Mouse (Mus musculus): ENCODE results near the gene Pced1a. TPM values are rescaled to one million over a fixed set of nuclear protein-coding genes. Genes with fewer than 3 reads are reported as not detected.

Pced1a gene
- polyA plus RNA-seq, 1 experiment from 2014 or later, result 12.8 TPM

DNA sequence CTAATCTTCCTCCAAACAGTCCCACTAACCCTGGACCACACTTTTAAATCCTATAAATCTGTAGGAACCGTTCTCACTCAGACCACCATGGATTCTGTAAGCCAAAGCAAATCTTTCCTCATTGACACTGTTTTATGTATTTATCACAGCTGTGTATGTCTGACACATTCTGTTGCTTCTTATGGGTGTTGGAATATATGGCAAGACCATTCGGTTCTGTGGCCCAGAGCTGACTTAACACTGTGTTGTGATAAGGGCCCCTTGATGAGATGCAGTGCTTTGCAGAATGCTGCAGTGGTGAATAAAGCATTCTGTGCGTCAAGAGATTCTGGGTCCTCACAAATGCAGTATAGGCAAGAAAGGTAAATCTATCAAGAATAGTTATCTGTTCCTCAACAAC, 7.7 kb upstream of the Pced1a start:
- Histone ChIP-seq H3K9me3 (no peaks in the 10 kb centered on the region), H3K4me2 (replicated peaks) (no peak overlapping the region), H3K9ac (replicated peaks) (no peak overlapping the region), H3K4me3 (no peak overlapping the region), H3K27me3 (no peaks in the 10 kb centered on the region), H3K36me3 (0 out of 2 replicates have a peak, but pooled peaks cover 6% of the 10 kb centered on the region), H3K27ac (replicated peaks) (no peak overlapping the region), H3K4me1 (peaks cover 14% of the 10 kb centered on the region; the same call in 1 of the 2 replicates)
- WGBS, result 76% methylated on average over 3 of the region's 3 CpGs
- ATAC-seq (replicated peaks), result peak; percentile 63; the same call in 1 of the 2 replicates

DNA sequence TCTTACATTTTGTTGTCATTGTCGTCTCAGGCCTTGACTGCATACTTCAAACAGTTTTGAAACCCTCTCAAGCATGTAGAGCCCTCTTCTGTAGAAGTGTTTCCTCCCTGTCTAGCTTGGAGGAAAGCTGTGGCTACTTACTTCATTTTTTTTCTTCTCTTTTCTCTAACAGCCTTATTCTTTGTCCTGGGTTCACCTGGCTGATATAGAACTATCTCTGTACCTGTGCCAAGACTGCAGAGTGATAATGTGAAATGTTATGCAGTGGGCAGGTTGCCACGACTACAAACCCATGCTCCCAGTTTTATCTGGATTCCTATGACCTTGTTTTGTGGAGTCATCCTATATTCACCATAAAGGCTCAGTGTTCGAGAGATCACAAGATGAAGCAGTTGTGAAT, 6.0 kb upstream of the Pced1a start:
- Histone ChIP-seq H3K9ac (replicated peaks) (no peak overlapping the region), H3K4me3 (no peak overlapping the region), H3K4me2 (replicated peaks) (no peak overlapping the region), H3K27me3 (no peaks in the 10 kb centered on the region), H3K9me3 (no peaks in the 10 kb centered on the region), H3K4me1 (peaks cover 19% of the 10 kb centered on the region), H3K36me3 (0 out of 2 replicates have a peak, but pooled peaks cover 6% of the 10 kb centered on the region), H3K27ac (replicated peaks) (no peak overlapping the region)
- 88% methylated on average over 3 of the region's 3 CpGs for WGBS
- ATAC-seq (replicated peaks), result no peak

DNA sequence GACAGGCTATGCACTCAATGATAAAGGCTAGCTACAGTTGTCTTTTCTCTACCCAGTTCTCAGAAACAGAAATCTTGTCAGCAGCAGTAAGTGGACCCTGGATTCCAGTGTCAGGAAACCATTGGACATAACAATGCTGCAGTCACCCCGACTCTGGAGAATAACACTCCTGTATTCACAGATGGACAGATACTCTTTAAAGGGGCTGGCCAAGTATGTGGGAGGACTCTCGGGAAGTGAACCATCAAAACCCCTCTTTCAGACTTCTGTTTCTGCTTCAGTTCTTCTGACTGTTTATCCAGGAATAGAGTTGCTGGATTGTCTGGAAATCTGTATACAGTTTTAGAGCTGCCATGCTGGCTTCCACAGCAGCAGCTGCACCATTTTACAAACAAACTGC, 5.3 kb upstream of the Pced1a start:
- no peak overlapping the region for H3K9ac ChIP-seq (replicated peaks)
- H3K27me3 ChIP-seq, result no peaks in the 10 kb centered on the region
- H3K4me1 ChIP-seq, result peaks cover 25% of the 10 kb centered on the region
- no peaks in the 10 kb centered on the region for H3K9me3 ChIP-seq
- no peak overlapping the region for H3K27ac ChIP-seq (replicated peaks)
- no peak overlapping the region for H3K4me3 ChIP-seq
- ATAC-seq (replicated peaks), result no peak
- 0 out of 2 replicates have a peak, but pooled peaks cover 6% of the 10 kb centered on the region for H3K36me3 ChIP-seq
- WGBS, result 47% methylated on average over 2 of the region's 2 CpGs
- H3K4me2 ChIP-seq (replicated peaks), result no peak overlapping the region

DNA sequence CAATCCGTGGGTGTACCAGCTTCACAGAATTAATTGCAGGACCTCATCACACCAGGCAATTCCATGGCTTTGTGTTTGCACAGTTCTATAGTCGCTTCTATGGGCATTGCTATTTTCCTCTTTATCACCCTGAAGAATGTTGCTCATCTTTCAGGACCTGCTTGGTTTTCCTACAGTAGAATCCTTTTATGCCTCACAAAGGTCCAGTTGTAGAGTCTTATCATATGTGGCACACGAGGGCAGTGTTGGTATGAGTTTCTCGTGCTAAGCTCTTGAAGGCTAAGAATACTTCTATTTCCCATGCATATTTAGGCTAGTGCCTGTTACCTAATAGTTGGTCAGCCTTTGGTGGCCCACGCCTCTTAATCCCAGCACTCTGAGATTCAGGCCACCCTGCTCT, 611 bp upstream of the Pced1a start:
- Histone ChIP-seq H3K36me3 (no peaks in the 10 kb centered on the region), H3K9ac (replicated peaks) (peak overlapping the region; percentile 89), H3K27me3 (no peaks in the 10 kb centered on the region), H3K4me3 (peak overlapping the region; percentile 96), H3K9me3 (no peaks in the 10 kb centered on the region), H3K27ac (replicated peaks) (peak overlapping the region; percentile 95), H3K4me1 (peaks cover 41% of the 10 kb centered on the region), H3K4me2 (replicated peaks) (peak overlapping the region; percentile 92)
- no peak for ATAC-seq (replicated peaks)
- 41% methylated on average over 5 of the region's 5 CpGs for WGBS

DNA sequence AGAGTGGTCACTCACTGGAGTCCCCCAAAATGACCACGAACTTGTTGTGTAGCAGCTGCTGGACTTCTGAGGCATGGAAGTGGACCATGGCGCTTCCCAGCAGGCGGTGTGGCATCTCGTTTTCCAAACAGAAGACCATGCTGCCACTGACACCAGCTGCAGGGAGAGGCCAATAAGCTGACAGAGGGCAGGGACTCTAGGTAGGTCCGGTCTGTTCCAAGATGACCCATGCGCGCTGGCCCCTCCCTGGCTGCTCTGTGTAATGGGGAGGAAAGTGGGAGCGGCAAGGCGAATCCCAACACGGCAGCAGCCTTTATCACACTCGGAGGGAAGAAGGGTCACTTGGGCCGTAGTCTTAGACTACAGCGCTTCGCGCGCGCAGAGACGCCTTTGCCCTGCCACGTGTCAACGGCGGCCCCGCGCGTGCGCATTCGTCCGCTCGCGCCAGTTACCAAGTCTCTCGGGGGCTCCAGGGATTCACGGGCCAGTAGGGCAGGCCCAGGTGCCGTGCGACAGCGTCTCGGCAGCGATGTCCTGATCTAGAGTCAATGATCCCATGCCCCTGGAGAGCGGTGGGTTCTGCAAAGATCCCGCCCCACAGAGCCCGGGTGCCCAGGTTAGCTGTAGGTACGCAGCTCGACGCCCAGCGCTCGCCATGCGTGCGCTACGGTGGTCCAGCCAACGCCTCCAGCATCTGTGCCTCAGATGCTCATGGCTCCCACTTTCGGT, 940 bp downstream of the Pced1a start:
- ATAC-seq (replicated peaks), result peak; percentile 77
- Histone ChIP-seq H3K27ac (replicated peaks) (peak overlapping the region; percentile 95), H3K36me3 (peaks cover 6% of the 10 kb centered on the region; the same call in 1 of the 2 replicates), H3K4me2 (replicated peaks) (peak overlapping the region; percentile 92), H3K9ac (replicated peaks) (peak overlapping the region; percentile 89), H3K4me1 (peaks cover 36% of the 10 kb centered on the region), H3K27me3 (no peaks in the 10 kb centered on the region), H3K9me3 (no peaks in the 10 kb centered on the region), H3K4me3 (peak overlapping the region; percentile 96)
- whole genome bisulfite sequencing, result 16% methylated on average over 49 of the region's 49 CpGs

DNA sequence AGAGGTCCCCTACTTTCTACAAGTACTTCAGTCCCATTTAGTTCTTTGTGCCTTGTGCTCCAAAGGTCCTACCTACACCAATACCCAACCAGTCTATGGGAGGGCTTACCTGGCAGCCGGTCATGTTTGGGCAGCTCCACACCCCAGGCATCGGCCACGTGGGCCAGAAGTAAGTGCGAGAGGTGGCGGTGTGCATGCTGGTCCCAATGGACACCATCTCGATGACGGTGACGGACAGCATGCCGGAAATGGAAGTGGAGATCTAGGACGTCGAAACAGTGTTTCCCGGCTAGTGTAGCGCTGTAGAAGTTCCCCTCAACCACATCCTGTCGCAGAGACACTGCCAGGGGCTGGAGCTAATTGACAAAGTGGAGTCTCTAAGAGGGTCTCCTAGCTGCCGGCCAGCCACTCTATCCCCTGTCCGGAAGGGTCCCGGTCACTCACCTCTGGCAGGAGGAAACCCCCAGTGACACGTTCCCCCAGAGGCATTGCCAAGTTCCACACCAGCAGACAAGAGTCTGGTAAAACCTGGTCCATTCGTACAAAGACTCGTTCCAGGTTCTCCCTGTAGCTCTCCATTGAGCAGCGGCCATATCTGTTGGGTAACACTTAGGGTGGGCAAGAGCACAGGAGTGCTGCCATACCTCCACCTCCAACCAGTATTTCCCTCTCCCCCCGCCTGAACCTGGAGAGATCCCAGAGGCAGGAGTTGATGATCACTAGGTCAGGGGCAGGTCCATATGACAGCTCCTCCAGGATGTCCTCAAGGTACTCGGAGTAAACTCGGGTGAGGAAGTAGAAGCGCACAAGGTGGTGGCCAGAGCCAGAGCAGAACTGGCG, 2.5 kb downstream of the Pced1a start:
- 97% methylated on average over 26 of the region's 26 CpGs for WGBS
- Histone ChIP-seq H3K36me3 (peaks cover 9% of the 10 kb centered on the region; the same call in 1 of the 2 replicates), H3K9me3 (no peaks in the 10 kb centered on the region), H3K27me3 (no peaks in the 10 kb centered on the region), H3K27ac (replicated peaks) (no peak overlapping the region), H3K4me2 (replicated peaks) (no peak overlapping the region), H3K4me3 (no peak overlapping the region), H3K9ac (replicated peaks) (no peak overlapping the region), H3K4me1 (peaks cover 36% of the 10 kb centered on the region)
- ATAC-seq (replicated peaks), result no peak

DNA sequence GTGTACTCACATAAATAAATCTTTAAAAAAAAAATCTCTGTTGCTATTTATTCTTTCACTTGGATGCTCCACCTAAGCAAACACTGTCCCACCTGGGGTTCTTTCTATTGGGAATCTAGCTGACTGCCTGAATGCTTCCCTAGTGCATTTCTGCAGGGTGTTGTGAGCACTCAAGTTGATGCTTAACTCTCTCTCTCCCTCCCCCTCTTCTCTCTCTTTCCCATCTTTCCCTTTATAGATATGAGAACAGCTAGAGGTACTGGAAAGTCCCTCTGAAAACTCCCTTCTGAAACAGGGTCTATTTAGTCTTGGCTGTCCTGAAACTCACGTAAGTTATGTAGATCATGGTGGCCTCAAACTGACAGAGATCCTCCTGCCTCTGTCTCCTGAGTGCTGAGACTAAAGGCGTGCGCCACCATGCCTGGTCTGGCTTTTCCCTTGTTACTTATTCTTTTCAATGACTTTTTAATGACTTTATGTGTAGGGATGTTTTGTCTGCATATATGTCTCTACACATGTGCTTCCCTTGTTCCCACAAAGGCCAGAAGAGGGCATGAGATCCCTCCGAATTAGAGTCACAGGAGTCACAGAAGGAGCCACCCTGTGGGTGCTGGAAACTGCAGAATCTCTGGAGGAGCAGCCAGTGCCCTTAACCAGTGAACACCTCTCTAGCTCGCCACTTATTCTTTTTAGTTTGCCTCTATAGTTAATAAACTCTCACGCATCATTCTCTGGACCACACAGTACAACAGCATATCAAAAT, 10.2 kb downstream of the Pced1a start:
- 74% methylated on average over 6 of the region's 6 CpGs for WGBS
- ATAC-seq (replicated peaks), result no peak
- Histone ChIP-seq H3K4me3 (no peak overlapping the region), H3K9ac (replicated peaks) (no peak overlapping the region), H3K27ac (replicated peaks) (no peak overlapping the region), H3K36me3 (peaks cover 9% of the 10 kb centered on the region; the same call in 1 of the 2 replicates), H3K9me3 (no peaks in the 10 kb centered on the region), H3K4me2 (replicated peaks) (no peak overlapping the region), H3K4me1 (0 out of 2 replicates have a peak, but pooled peaks cover 4% of the 10 kb centered on the region), H3K27me3 (no peaks in the 10 kb centered on the region)

DNA sequence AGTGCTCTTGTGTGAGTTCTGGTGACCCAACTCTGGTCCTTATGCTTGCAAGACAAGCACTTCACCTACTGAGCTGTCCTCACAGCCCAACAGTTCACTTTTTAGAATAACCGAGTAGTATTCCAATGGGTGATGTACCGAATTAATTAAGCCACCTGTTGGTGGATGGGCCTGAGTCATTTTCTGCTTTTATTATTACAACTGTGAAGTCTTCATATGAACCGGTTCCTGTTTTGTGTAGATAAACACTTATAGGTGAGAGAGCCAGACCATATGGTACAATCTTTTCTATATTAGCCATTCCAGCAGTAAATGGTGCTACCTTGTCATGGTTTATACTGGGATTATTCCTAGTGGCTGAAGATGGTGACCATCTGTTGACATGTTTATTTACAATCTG, 11.7 kb downstream of the Pced1a start:
- Histone ChIP-seq H3K36me3 (no peaks in the 10 kb centered on the region), H3K27ac (replicated peaks) (no peak overlapping the region), H3K4me1 (peaks cover 4% of the 10 kb centered on the region; the same call in 1 of the 2 replicates), H3K9ac (replicated peaks) (no peak overlapping the region), H3K4me2 (replicated peaks) (no peak overlapping the region), H3K9me3 (no peaks in the 10 kb centered on the region), H3K4me3 (no peak overlapping the region), H3K27me3 (no peaks in the 10 kb centered on the region)
- ATAC-seq (replicated peaks), result no peak
- WGBS, result 78% methylated on average over 3 of the region's 3 CpGs

DNA sequence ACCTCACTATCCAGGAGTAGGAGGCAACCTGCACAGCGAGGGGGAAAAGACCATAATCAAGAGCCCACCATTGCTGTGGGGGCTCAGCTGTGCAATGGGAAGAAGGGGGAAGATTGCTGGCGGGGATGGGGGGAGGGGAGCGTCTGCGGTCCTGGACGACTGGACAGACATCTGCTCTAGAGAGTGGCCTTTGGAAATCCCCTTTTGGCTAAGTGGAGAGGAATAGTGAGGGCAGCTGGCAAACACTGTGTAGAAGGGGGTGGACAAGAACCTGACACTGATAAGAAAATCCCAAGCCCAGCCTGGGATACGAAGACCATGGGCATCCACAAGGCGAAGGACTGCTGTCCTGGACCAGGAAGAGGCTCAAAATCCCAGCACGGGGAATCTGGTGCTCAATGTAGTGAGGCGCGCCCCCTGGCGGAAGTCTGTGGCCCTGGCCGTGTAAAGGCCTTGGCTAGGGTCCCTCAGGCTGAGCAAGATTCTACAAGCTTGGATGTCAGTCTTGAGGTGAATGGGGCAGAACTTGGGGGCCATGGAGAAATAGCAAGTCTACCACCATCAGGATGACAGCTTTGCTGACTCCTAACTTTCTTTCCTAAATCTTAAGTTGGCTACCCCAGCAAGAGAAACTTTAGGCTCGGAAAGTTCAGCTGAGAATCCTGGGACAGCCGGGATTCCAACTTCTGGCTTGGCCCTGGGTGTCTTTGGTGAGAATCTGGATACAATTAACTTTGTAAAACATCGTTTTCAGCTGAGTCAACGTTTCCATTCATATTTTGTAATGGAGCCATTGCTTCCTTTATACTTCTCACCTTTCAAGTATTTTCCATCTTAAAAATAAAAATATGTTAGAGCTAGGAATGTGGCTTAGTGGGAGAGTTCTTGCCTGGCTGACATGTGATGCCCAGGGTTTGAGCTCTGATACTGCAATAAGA, 12.7 kb downstream of the Pced1a start:
- Histone ChIP-seq H3K27ac (replicated peaks) (no peak overlapping the region), H3K36me3 (no peaks in the 10 kb centered on the region), H3K27me3 (no peaks in the 10 kb centered on the region), H3K9ac (replicated peaks) (no peak overlapping the region), H3K4me3 (no peak overlapping the region), H3K4me2 (replicated peaks) (no peak overlapping the region), H3K4me1 (peaks cover 4% of the 10 kb centered on the region; the same call in 1 of the 2 replicates), H3K9me3 (no peaks in the 10 kb centered on the region)
- peak; percentile 75 for ATAC-seq (replicated peaks)
- 35% methylated on average over 16 of the region's 16 CpGs for WGBS

DNA sequence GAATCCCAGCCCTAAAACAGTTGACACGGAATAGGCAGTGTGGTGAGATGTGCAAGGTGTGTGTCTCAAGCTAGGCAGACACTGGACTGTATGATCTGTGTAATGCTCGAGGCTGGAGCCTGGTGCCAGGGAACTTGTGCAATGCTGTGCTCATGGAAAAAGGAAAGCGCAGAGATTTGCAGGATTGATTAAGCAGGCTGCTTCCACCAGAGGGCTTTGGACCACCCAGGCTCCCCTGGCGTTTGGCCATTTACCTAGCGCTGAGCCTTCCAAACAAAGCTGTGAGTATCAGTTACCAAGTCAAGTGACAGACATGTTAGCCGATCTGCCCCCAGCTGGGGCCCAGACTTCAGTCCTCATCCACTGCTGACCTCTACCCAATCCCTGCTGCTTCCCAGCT, 16.3 kb downstream of the Pced1a start:
- Histone ChIP-seq H3K9ac (replicated peaks) (no peak overlapping the region), H3K36me3 (no peaks in the 10 kb centered on the region), H3K27me3 (no peaks in the 10 kb centered on the region), H3K27ac (replicated peaks) (no peak overlapping the region), H3K4me1 (peaks cover 4% of the 10 kb centered on the region; the same call in 1 of the 2 replicates), H3K4me2 (replicated peaks) (no peak overlapping the region), H3K9me3 (no peaks in the 10 kb centered on the region), H3K4me3 (no peak overlapping the region)
- 0 out of 2 replicates have a peak, but pooled peaks have one; percentile 49 for ATAC-seq (replicated peaks)
- WGBS, result 13% methylated on average over 6 of the region's 6 CpGs

DNA sequence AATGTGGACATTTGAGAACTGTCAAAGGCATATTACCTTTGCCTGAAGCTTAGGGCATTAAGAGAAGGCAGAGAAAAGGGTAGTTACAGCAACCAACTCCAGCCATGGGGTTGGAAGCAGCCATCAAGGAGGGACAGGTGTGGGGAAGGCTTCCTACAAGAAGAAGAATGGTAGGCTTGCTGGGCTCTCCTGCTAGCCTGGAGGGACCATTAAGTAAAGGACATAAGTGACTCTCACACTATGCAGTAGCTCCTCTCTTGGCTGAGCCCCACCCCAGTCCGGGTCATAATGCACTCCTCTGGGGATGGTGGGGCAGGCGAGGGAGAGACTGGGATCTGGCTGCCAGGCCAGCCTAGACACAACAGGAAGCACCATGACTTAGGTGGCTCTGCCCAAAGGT, 18.3 kb downstream of the Pced1a start, which contains the start of gene Tmem239:
Gene Tmem239 (plus strand): TSS at position 301 of the 400 bp plus-strand sequence.
- Histone ChIP-seq H3K4me1 (no peaks in the 10 kb centered on the region; the same call in 1 of the 2 replicates), H3K9ac (replicated peaks) (no peak within 1 kb of the TSS), H3K36me3 (no peaks in the 10 kb centered on the region), H3K27ac (replicated peaks) (no peak within 1 kb of the TSS), H3K4me3 (no peak within 1 kb of the TSS), H3K4me2 (replicated peaks) (no peak within 1 kb of the TSS), H3K9me3 (no peaks in the 10 kb centered on the region), H3K27me3 (no peaks in the 10 kb centered on the region)
- 82% methylated on average over 2 of the region's 2 CpGs for WGBS
- ATAC-seq (replicated peaks), result no peak

Measured in forebrain, embryonic 15.5 days (tissue).